Mouse (Mus musculus) limb, embryonic 10.5 days (tissue): Measurements from ENCODE around the gene Gm26897. TPM values are rescaled to one million over a fixed set of nuclear protein-coding genes. Genes with fewer than 3 reads are reported as not detected.
A peak's percentile ranks its signal among the peaks of the same experiment; 100 is the strongest.

ENCODE experiments used
- DNase-seq: peaks from one replicate; pipeline ENCODE4 v3.0.0-alpha.2; 2017; ENCODE audit warnings: low spot score
- H3K27ac ChIP-seq: fragments of 300-500 bp; sonication (generic); 2 replicates; pipeline ENCODE4 v1.5.1; 2016; ENCODE audit warnings: mild to moderate bottlenecking
- H3K27me3 ChIP-seq: fragments of 300-500 bp; sonication (generic); 2 replicates; pipeline ENCODE4 v1.6.1; 2016; ENCODE audit warnings: low read depth, mild to moderate bottlenecking; ENCODE audit not compliant: poor library complexity, severe bottlenecking
- H3K36me3 ChIP-seq: fragments of 300-500 bp; sonication (generic); 2 replicates; pipeline ENCODE4 v1.6.1; 2016; ENCODE audit warnings: mild to moderate bottlenecking, moderate library complexity
- H3K4me1 ChIP-seq: fragments of 300-500 bp; sonication (generic); 2 replicates; pipeline ENCODE4 v1.6.1; 2016
- H3K4me3 ChIP-seq: fragments of 300-500 bp; sonication (generic); 2 replicates; pipeline ENCODE4 v1.5.1; 2016; ENCODE audit warnings: mild to moderate bottlenecking, moderate library complexity
- H3K9me3 ChIP-seq: fragments of 300-500 bp; sonication (generic); replicated peaks from 2 replicates; pipeline ENCODE4 v1.6.1; 2016; ENCODE audit warnings: mild to moderate bottlenecking
- WGBS: fragments of 180-500 bp; shearing (Covaris S2); methylation state at CpG from one replicate; pipeline ENCODE4 v1.1.7; 2016; 5-methylcytosine and 5-hydroxymethylcytosine counted together
- polyA plus RNA-seq: library from polyadenylated mRNA; unstranded; fragments of >200 nt; fragmentation: Nextera tagmentation; extraction: Ambion mirVana; gene quantifications from 2 replicates; pipeline ENCODE4 v1.2.1, GENCODE M21; 2016

Gm26897 gene
- not detected in 2 replicates for polyA plus RNA-seq

- Histone ChIP-seq H3K27ac (no peak within 1 kb of the TSS), H3K4me1 (peaks cover 8% of the 10 kb centered on the region), H3K9me3 (no peaks in the 10 kb centered on the region), H3K36me3 (no peaks in the 10 kb centered on the region), H3K4me3 (no peak within 1 kb of the TSS), H3K27me3 (peaks cover 27% of the 10 kb centered on the region)
- DNase-seq = no peak
- 90% methylated on average over 12 of the region's 12 CpGs for WGBS
These were observed at the start of gene Gm26897 for GRCm38 (mm10) chr5:111733851-111734250. Gm26897 (plus strand) TSS chr5:111733924.

GRCm38 (mm10) chr5:111687370-111687769 is 46.4 kb upstream of the Gm26897 start:
- 89% methylated on average over 5 of the region's 5 CpGs for WGBS
- Histone ChIP-seq H3K27me3 (peaks cover 72% of the 10 kb centered on the region), H3K36me3 (no peaks in the 10 kb centered on the region), H3K4me1 (peaks cover 32% of the 10 kb centered on the region), H3K27ac (no peak overlapping the region), H3K4me3 (no peak overlapping the region), H3K9me3 (no peaks in the 10 kb centered on the region)
- DNase-seq = no peak

- Histone ChIP-seq H3K27me3 (peaks cover 70% of the 10 kb centered on the region), H3K4me3 (no peak overlapping the region), H3K4me1 (peaks cover 44% of the 10 kb centered on the region), H3K9me3 (no peaks in the 10 kb centered on the region), H3K36me3 (no peaks in the 10 kb centered on the region), H3K27ac (no peak overlapping the region)
- 26% methylated on average over 10 of the region's 10 CpGs for WGBS
- DNase-seq = no peak
These were observed 45.1 kb upstream of the Gm26897 start for GRCm38 (mm10) chr5:111688584-111688983.

- Histone ChIP-seq H3K4me1 (peaks cover 32% of the 10 kb centered on the region), H3K36me3 (no peaks in the 10 kb centered on the region), H3K4me3 (no peak overlapping the region), H3K27ac (no peak overlapping the region), H3K27me3 (peaks cover 80% of the 10 kb centered on the region), H3K9me3 (no peaks in the 10 kb centered on the region)
- WGBS = 91% methylated on average over 7 of the region's 7 CpGs
- no peak for DNase-seq
These were observed 35.7 kb upstream of the Gm26897 start for GRCm38 (mm10) chr5:111697996-111698395.

GRCm38 (mm10) chr5:111699711-111700303 is 33.9 kb upstream of the Gm26897 start:
- 76% methylated on average over 23 of the region's 23 CpGs for WGBS
- H3K27me3 ChIP-seq = peaks cover 81% of the 10 kb centered on the region

GRCm38 (mm10) chr5:111701634-111702329 is 31.9 kb upstream of the Gm26897 start:
- no peaks in the 10 kb centered on the region for H3K9me3 ChIP-seq
- peaks cover 80% of the 10 kb centered on the region for H3K27me3 ChIP-seq
- H3K4me1 ChIP-seq = peaks cover 20% of the 10 kb centered on the region
- H3K4me3 ChIP-seq = peak overlapping the region; percentile 40
- WGBS = 6% methylated on average over 15 of the region's 31 CpGs
- DNase-seq = no peak
- 0 out of 2 replicates have a peak overlapping the region, but pooled peaks have one; percentile 32 for H3K27ac ChIP-seq
- H3K36me3 ChIP-seq = no peaks in the 10 kb centered on the region

More at GRCm38 (mm10) chr5:111699711-111700303, 33.9 kb upstream of the Gm26897 start:
- Histone ChIP-seq H3K27ac (no peak overlapping the region), H3K4me1 (peaks cover 25% of the 10 kb centered on the region), H3K4me3 (no peak overlapping the region), H3K9me3 (no peaks in the 10 kb centered on the region), H3K36me3 (no peaks in the 10 kb centered on the region)
- DNase-seq = no peak

- Histone ChIP-seq H3K27me3 (peaks cover 90% of the 10 kb centered on the region), H3K4me1 (peaks cover 20% of the 10 kb centered on the region), H3K27ac (no peak overlapping the region), H3K9me3 (no peaks in the 10 kb centered on the region), H3K4me3 (no peak overlapping the region), H3K36me3 (no peaks in the 10 kb centered on the region)
- WGBS = 90% methylated on average over 7 of the region's 7 CpGs
- DNase-seq = no peak
These were observed 30.1 kb upstream of the Gm26897 start for GRCm38 (mm10) chr5:111703586-111703985.

GRCm38 (mm10) chr5:111704326-111704725 is 29.4 kb upstream of the Gm26897 start:
- Histone ChIP-seq H3K36me3 (no peaks in the 10 kb centered on the region), H3K4me3 (no peak overlapping the region), H3K4me1 (peaks cover 27% of the 10 kb centered on the region), H3K9me3 (no peaks in the 10 kb centered on the region), H3K27ac (no peak overlapping the region), H3K27me3 (peaks cover 90% of the 10 kb centered on the region)
- DNase-seq = no peak
- 87% methylated on average over 11 of the region's 11 CpGs for WGBS

GRCm38 (mm10) chr5:111709195-111709901 is 24.4 kb upstream of the Gm26897 start:
- H3K27ac ChIP-seq = no peak overlapping the region

GRCm38 (mm10) chr5:111719018-111719417 is 14.7 kb upstream of the Gm26897 start:
- peaks cover 9% of the 10 kb centered on the region for H3K4me1 ChIP-seq
- H3K27ac ChIP-seq = no peak overlapping the region
- no peak overlapping the region for H3K4me3 ChIP-seq
- WGBS = 67% methylated on average over 3 of the region's 3 CpGs
- peaks cover 58% of the 10 kb centered on the region for H3K27me3 ChIP-seq
- no peak for DNase-seq
- no peaks in the 10 kb centered on the region for H3K9me3 ChIP-seq
- no peaks in the 10 kb centered on the region for H3K36me3 ChIP-seq

More at GRCm38 (mm10) chr5:111709195-111709901, 24.4 kb upstream of the Gm26897 start:
- H3K27me3 ChIP-seq = peaks cover 53% of the 10 kb centered on the region
- H3K36me3 ChIP-seq = no peaks in the 10 kb centered on the region
- H3K9me3 ChIP-seq = 0 out of 2 replicates have a peak, but pooled peaks cover 5% of the 10 kb centered on the region
- no peak overlapping the region for H3K4me3 ChIP-seq
- peaks cover 12% of the 10 kb centered on the region for H3K4me1 ChIP-seq
- 43% methylated on average over 8 of the region's 8 CpGs for whole genome bisulfite sequencing
- no peak for DNase-seq

GRCm38 (mm10) chr5:111720726-111721125 is 13.0 kb upstream of the Gm26897 start:
- 64% methylated on average over 9 of the region's 9 CpGs for WGBS
- no peak overlapping the region for H3K4me3 ChIP-seq
- no peaks in the 10 kb centered on the region for H3K36me3 ChIP-seq
- H3K27me3 ChIP-seq = peaks cover 75% of the 10 kb centered on the region
- H3K4me1 ChIP-seq = peaks cover 19% of the 10 kb centered on the region
- H3K27ac ChIP-seq = no peak overlapping the region
- no peak for DNase-seq
- no peaks in the 10 kb centered on the region for H3K9me3 ChIP-seq

GRCm38 (mm10) chr5:111724713-111725112 is 9.0 kb upstream of the Gm26897 start:
- Histone ChIP-seq H3K4me3 (no peak overlapping the region), H3K4me1 (peaks cover 21% of the 10 kb centered on the region), H3K36me3 (no peaks in the 10 kb centered on the region), H3K27ac (no peak overlapping the region), H3K27me3 (peaks cover 73% of the 10 kb centered on the region), H3K9me3 (no peaks in the 10 kb centered on the region)
- DNase-seq = no peak
- WGBS = 77% methylated on average over 10 of the region's 10 CpGs
